Mouse (Mus musculus) CH12.LX (cell line): ENCODE measurements around the gene Paf1. TPM values are rescaled to one million over a fixed set of nuclear protein-coding genes. Genes with fewer than 3 reads are reported as not detected.
A peak's percentile ranks its signal among the peaks of the same experiment; 100 is the strongest.

Experiments used
- DNase-seq: peaks from one replicate; pipeline ENCODE4 v3.0.0-alpha.2; 2013; ENCODE audit errors: extremely low read depth
- H3K27ac ChIP-seq: 2 replicates; pipeline ENCODE4 v1.5.1; 2012; ENCODE audit warnings: low read depth, mild to moderate bottlenecking, control low read depth, moderate library complexity; ENCODE audit not compliant: insufficient read depth
- H3K27me3 ChIP-seq: replicated peaks from 2 replicates; pipeline ENCODE3; 2012; ENCODE audit warnings: inconsistent platforms
- H3K36me3 ChIP-seq, 2 experiments: replicated peaks in 1 of 2; 2 replicates each; pipeline versions ENCODE3 to v1.6.1; 2012; ENCODE audit warnings: inconsistent platforms in 1 of 2, low read length in 1 of 2, mild to moderate bottlenecking in 1 of 2, mixed read lengths in 1 of 2, moderate library complexity in 1 of 2; ENCODE audit not compliant: control insufficient read depth in 1 of 2, insufficient read depth in 1 of 2
- H3K4me1 ChIP-seq, 2 experiments: 2 replicates each; pipeline ENCODE4 v1.6.1; 2012; ENCODE audit warnings: inconsistent platforms in 1 of 2, moderate library complexity in 1 of 2; ENCODE audit not compliant: insufficient read depth in 2 of 2, control insufficient read depth in 1 of 2
- H3K4me2 ChIP-seq: 2 replicates; pipeline ENCODE4 v1.6.1; 2012; ENCODE audit warnings: low read depth, mild to moderate bottlenecking, control low read depth; ENCODE audit not compliant: poor library complexity, insufficient read depth, severe bottlenecking
- H3K4me3 ChIP-seq, 3 experiments: fragments of 150-350 bp in 1 of 3; sonication (generic) in 1 of 3; replicated peaks in 1 of 3; 2 replicates each; pipeline versions ENCODE3 to v1.5.1; 2011 to 2012; ENCODE audit warnings: low read depth in 2 of 3, low read length in 2 of 3, mild to moderate bottlenecking in 2 of 3, moderate library complexity in 2 of 3, control low read depth in 1 of 3, improper control_type of control experiment in 1 of 3, inconsistent platforms in 1 of 3, mixed read lengths in 1 of 3; ENCODE audit not compliant: poor library complexity in 1 of 3
- H3K79me2 ChIP-seq: replicated peaks from 2 replicates; pipeline ENCODE4 v1.6.1; 2012; ENCODE audit warnings: mild to moderate bottlenecking, moderate library complexity; ENCODE audit not compliant: control insufficient read depth, poor library complexity, insufficient read depth, severe bottlenecking; ENCODE audit errors: extremely low read depth
- H3K9ac ChIP-seq: 2 replicates; pipeline ENCODE4 v1.6.1; 2012; ENCODE audit warnings: low read depth, mild to moderate bottlenecking, control low read depth, moderate library complexity; ENCODE audit not compliant: insufficient read depth
- H3K9me3 ChIP-seq: replicated peaks from 2 replicates; pipeline ENCODE3; 2012; ENCODE audit warnings: low read length, inconsistent platforms, mixed read lengths
- BHLHE40 ChIP-seq: IDR thresholded peaks from 2 replicates; pipeline ENCODE4 v1.6.1; 2011; ENCODE audit warnings: mild to moderate bottlenecking, low read depth, low read length, improper control_type of control experiment
- CHD2 ChIP-seq: IDR thresholded peaks from 2 replicates; pipeline ENCODE4 v1.6.1; 2011; ENCODE audit warnings: low read length, improper control_type of control experiment
- CTCF ChIP-seq, 2 experiments: IDR thresholded peaks in 1 of 2; conservative IDR thresholded peaks in 1 of 2; 2 replicates each; pipeline ENCODE4 v1.5.1; 2011 to 2012; ENCODE audit warnings: low read depth in 2 of 2, low read length in 2 of 2, improper control_type of control experiment in 1 of 2, inconsistent platforms in 1 of 2, mild to moderate bottlenecking in 1 of 2, moderate library complexity in 1 of 2
- ELF1 ChIP-seq: IDR thresholded peaks from 2 replicates; pipeline ENCODE4 v1.6.1; 2014; ENCODE audit warnings: low read depth, mild to moderate bottlenecking, inconsistent platforms, low read length, improper control_type of control experiment
- ETS1 ChIP-seq: conservative IDR thresholded peaks from 2 replicates; pipeline ENCODE4 v1.6.1; 2012; ENCODE audit warnings: low read depth, mild to moderate bottlenecking, inconsistent platforms, low read length, improper control_type of control experiment, moderate library complexity
- GABPA ChIP-seq: IDR thresholded peaks from 2 replicates; pipeline ENCODE4 v1.6.1; 2012; ENCODE audit warnings: low read depth, low read length, improper control_type of control experiment, inconsistent platforms; ENCODE audit not compliant: insufficient replicate concordance
- HCFC1 ChIP-seq: IDR thresholded peaks from 2 replicates; pipeline ENCODE4 v1.6.1; 2012; ENCODE audit warnings: low read depth, mild to moderate bottlenecking, inconsistent platforms, low read length, improper control_type of control experiment
- IRF4 ChIP-seq: IDR thresholded peaks from 2 replicates; pipeline ENCODE4 v1.6.1; 2014; ENCODE audit warnings: low read depth, mild to moderate bottlenecking, inconsistent platforms, low read length, improper control_type of control experiment
- JUND ChIP-seq: conservative IDR thresholded peaks from 2 replicates; pipeline ENCODE4 v1.6.1; 2011; ENCODE audit warnings: low read depth, low read length, improper control_type of control experiment
- KAT2A ChIP-seq: IDR thresholded peaks from 2 replicates; pipeline ENCODE4 v1.6.1; 2012; ENCODE audit warnings: low read length, improper control_type of control experiment, inconsistent platforms; ENCODE audit not compliant: insufficient replicate concordance
- MAX ChIP-seq: IDR thresholded peaks from 2 replicates; pipeline ENCODE4 v1.6.1; 2011; ENCODE audit warnings: low read length, improper control_type of control experiment
- MAZ ChIP-seq: IDR thresholded peaks from 2 replicates; pipeline ENCODE4 v1.6.1; 2012; ENCODE audit warnings: low read depth, mild to moderate bottlenecking, inconsistent platforms, low read length, improper control_type of control experiment, moderate library complexity
- NELFE ChIP-seq: IDR thresholded peaks from 2 replicates; pipeline ENCODE4 v1.6.1; 2011; ENCODE audit warnings: low read depth, low read length, improper control_type of control experiment
- PAX5 ChIP-seq: IDR thresholded peaks from 2 replicates; pipeline ENCODE4 v1.6.1; 2012; ENCODE audit warnings: low read length, inconsistent platforms, mixed read lengths
- POLR2A ChIP-seq: IDR thresholded peaks from 2 replicates; pipeline ENCODE4 v1.6.1; 2011; ENCODE audit warnings: low read depth, mild to moderate bottlenecking, improper control_type of control experiment, low read length
- POLR2AphosphoS2 ChIP-seq: IDR thresholded peaks from 2 replicates; pipeline ENCODE4 v1.6.1; 2011; ENCODE audit warnings: low read depth, low read length, improper control_type of control experiment
- RAD21 ChIP-seq: IDR thresholded peaks from 2 replicates; pipeline ENCODE4 v1.6.1; 2011; ENCODE audit warnings: low read depth, mild to moderate bottlenecking, low read length, improper control_type of control experiment, moderate library complexity
- RCOR1 ChIP-seq: conservative IDR thresholded peaks from 2 replicates; pipeline ENCODE4 v1.6.1; 2012; ENCODE audit warnings: low read depth, mild to moderate bottlenecking, inconsistent platforms, low read length, improper control_type of control experiment
- SIN3A ChIP-seq: IDR thresholded peaks from 2 replicates; pipeline ENCODE4 v1.6.1; 2012; ENCODE audit warnings: low read length, improper control_type of control experiment, inconsistent platforms
- SMC3 ChIP-seq: IDR thresholded peaks from 2 replicates; pipeline ENCODE4 v1.6.1; 2011; ENCODE audit warnings: low read depth, low read length, improper control_type of control experiment
- TBP ChIP-seq: conservative IDR thresholded peaks from 2 replicates; pipeline ENCODE4 v1.6.1; 2011; ENCODE audit warnings: low read depth, low read length, improper control_type of control experiment
- TCF12 ChIP-seq: IDR thresholded peaks from 2 replicates; pipeline ENCODE4 v1.6.1; 2014; ENCODE audit warnings: low read depth, mild to moderate bottlenecking, inconsistent platforms, low read length, improper control_type of control experiment
- USF1 ChIP-seq: IDR thresholded peaks from 2 replicates; pipeline ENCODE4 v1.6.1; 2014; ENCODE audit warnings: low read depth, mild to moderate bottlenecking, inconsistent platforms, low read length, improper control_type of control experiment
- USF2 ChIP-seq: conservative IDR thresholded peaks from 2 replicates; pipeline ENCODE4 v1.6.1; 2011; ENCODE audit warnings: low read depth, low read length, improper control_type of control experiment
- ZC3H11A ChIP-seq: IDR thresholded peaks from 2 replicates; pipeline ENCODE4 v1.6.1; 2012; ENCODE audit warnings: low read depth, mild to moderate bottlenecking, inconsistent platforms, low read length, improper control_type of control experiment
- ZKSCAN1 ChIP-seq: IDR thresholded peaks from 2 replicates; pipeline ENCODE4 v1.6.1; 2012; ENCODE audit warnings: low read depth, inconsistent platforms, low read length, improper control_type of control experiment, borderline replicate concordance
- dilution Hi-C: fragments of 300-500 bp; cut with MboI; formaldehyde crosslinking; loops from 2 replicates; pipeline ENCODE4 v1.14.3; 2020; ENCODE audit warnings: low sequenced_read_pairs; ENCODE audit not compliant: extremely low pct_unique_long_range_greater_than_20kb, extremely low pct_ligation_motif_present
- in situ Hi-C: fragments of 300-500 bp; cut with MboI; formaldehyde crosslinking; loops from 3 replicates; pipeline ENCODE4 v1.14.3; 2019; ENCODE audit warnings: low sequenced_read_pairs, low pct_ligation_motif_present, low pct_unique_long_range_greater_than_20kb, mixed read lengths
- polyA plus RNA-seq: library from polyadenylated mRNA; unstranded; fragments of >175 nt; gene quantifications from 2 replicates; pipeline ENCODE4 v1.2.1, GENCODE M21; 2012; ENCODE audit warnings: low read depth; ENCODE audit not compliant: insufficient read length
- total RNA-seq, 2 experiments: library from RNA; depleted of rRNA; stranded (reverse); fragments of 300-350 nt in 1 of 2; fragments of >200 nt in 1 of 2; gene quantifications; 2 replicates each; pipeline ENCODE4 v1.2.3; 2012 to 2014

Paf1 gene
- total and polyA plus RNA-seq, 3 experiments = 42.2 to 105 (median 45.9) TPM

- H3K4me1 ChIP-seq = peaks cover 0 to 5% of the 10 kb centered on the region in 2 experiments; a peak in 1 of 4 replicates
- H3K36me3 ChIP-seq = peaks cover 64 to 81% of the 10 kb centered on the region in 2 experiments
- peak; percentile 55 for DNase-seq
- no peak overlapping the region for H3K4me3 ChIP-seq
- TF ChIP-seq USF2 (no peak), RAD21 (peak; percentile 40), JUND (no peak), CTCF (conservative IDR thresholded peaks at IDR 0.05 in 1 of 2, IDR thresholded peaks at IDR 0.05 in 1 of 2; ENCODE audit: low read depth in 2 of 2, low read length in 2 of 2) (peak; percentile 34 to 66), IRF4 (no peak), MAZ (no peak), USF1 (no peak), RCOR1 (no peak), POLR2AphosphoS2 (no peak), TCF12 (no peak), TBP (no peak), ELF1 (no peak), HCFC1 (no peak), SIN3A (no peak), MAX (no peak), GABPA (no peak), KAT2A (no peak), ETS1 (no peak), NELFE (no peak), SMC3 (peak; percentile 54), ZC3H11A (no peak), BHLHE40 (no peak), PAX5 (no peak), ZKSCAN1 (no peak), POLR2A (no peak), CHD2 (no peak)
- H3K27ac ChIP-seq = no peak overlapping the region
- H3K4me2 ChIP-seq = no peak overlapping the region
- no peak overlapping the region for H3K9ac ChIP-seq
- H3K79me2 ChIP-seq = peaks cover 9% of the 10 kb centered on the region; the same call in 1 of the 2 replicates
- dilution Hi-C loops (no loop called here), in situ Hi-C loops (no loop called here)
- no peaks in the 10 kb centered on the region for H3K27me3 ChIP-seq
- H3K9me3 ChIP-seq = no peaks in the 10 kb centered on the region
Observed at GRCm38 (mm10) chr7:28398000-28398399, 5.2 kb downstream of the Paf1 start.
